Mouse (Mus musculus) naive thymus-derived CD4-positive, alpha-beta T cell, adult 2 months (primary cell): ENCODE results near the gene Ptpra.

Experiments used
- DNase-seq: peaks from one replicate; pipeline ENCODE4 v3.0.0-alpha.2; 2011; ENCODE audit warnings: low read depth

Gene Ptpra

DNA sequence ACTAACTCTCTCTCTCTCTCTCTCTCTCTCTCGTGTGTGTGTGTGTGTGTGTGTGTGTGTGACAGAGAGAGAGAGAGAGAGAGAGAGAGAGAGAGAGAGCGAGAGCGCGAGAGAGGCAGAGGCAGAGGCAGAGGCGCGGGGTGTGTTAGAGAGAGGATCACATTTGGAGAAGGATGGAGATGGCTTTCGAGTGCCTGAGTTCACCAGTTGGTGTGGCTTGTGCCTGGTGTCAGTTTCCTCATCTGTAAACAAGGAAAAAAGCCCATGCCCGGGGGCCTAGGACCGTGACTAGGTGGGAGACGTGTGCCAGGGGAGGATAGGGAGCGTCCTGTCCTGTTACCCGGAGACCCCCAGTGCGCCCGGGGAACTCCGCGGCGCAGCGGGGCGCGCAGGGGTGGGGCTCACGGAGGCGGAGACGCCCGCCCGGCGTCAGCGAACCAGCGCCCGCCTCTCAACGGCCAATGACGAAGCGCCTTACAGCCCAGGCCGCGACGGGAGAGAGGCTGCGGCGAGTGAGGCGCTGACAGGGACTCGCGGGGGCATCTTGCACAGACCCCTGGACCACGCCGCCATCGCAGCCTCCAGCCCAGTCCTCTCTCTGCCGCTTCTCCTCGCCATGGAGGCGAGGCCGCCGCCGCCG is at the start of gene Ptpra:
TSS of gene Ptpra (plus strand) at position 485 of the 640 bp plus-strand sequence.
- peak; percentile 92 for DNase-seq

DNA sequence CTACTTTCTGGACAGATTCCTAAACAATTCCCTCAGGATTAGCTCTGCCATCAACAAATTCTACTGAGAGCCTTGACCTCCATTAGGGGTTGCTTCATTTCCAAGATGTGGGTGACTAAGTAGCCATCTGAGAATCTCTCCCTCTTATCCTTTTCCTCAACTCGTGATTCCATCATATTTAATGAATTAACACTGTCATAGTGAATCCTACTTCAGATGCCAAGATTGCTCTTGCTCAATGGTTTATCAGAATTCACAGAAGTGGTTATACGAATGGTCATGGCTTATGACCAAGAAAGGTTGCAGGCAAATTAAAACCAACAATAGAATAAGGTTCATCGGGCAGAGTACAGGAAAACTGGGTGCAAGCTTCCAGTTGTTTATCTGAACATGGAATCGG is 48.2 kb upstream of the Ptpra start:
- no peak for DNase-seq

DNA sequence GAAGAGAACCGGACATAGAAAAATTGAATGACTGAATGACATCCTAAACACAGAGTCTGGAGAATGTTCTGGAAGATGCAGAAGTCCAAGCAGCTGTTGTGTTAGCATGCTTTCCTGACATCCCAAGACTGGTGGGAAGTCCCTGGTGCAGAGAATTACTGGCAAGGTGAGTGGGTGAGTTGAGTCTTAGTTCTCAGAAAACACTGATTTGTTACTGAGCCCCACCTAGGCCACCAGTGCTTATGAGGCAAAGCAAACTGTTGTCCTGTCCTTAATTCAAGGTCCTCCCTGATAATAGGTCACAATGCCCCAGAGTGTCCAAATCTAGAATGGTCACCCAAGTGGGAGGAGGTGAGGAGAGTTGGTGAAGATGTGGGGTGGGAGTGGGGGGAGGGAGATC is 45.1 kb upstream of the Ptpra start, which contains the start of the genes Gm28372 and 1700020A23Rik:
TSS of gene Gm28372 (plus strand) at position 301 of the 400 bp plus-strand sequence.
TSS of gene 1700020A23Rik (plus strand) at position 321 of the 400 bp plus-strand sequence.
- no peak for DNase-seq

DNA sequence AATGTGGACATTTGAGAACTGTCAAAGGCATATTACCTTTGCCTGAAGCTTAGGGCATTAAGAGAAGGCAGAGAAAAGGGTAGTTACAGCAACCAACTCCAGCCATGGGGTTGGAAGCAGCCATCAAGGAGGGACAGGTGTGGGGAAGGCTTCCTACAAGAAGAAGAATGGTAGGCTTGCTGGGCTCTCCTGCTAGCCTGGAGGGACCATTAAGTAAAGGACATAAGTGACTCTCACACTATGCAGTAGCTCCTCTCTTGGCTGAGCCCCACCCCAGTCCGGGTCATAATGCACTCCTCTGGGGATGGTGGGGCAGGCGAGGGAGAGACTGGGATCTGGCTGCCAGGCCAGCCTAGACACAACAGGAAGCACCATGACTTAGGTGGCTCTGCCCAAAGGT is 43.9 kb upstream of the Ptpra start, which contains the start of gene Tmem239:
TSS of gene Tmem239 (plus strand) at position 301 of the 400 bp plus-strand sequence.
- no peak for DNase-seq

DNA sequence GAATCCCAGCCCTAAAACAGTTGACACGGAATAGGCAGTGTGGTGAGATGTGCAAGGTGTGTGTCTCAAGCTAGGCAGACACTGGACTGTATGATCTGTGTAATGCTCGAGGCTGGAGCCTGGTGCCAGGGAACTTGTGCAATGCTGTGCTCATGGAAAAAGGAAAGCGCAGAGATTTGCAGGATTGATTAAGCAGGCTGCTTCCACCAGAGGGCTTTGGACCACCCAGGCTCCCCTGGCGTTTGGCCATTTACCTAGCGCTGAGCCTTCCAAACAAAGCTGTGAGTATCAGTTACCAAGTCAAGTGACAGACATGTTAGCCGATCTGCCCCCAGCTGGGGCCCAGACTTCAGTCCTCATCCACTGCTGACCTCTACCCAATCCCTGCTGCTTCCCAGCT is 41.9 kb upstream of the Ptpra start:
- DNase-seq, result no peak

DNA sequence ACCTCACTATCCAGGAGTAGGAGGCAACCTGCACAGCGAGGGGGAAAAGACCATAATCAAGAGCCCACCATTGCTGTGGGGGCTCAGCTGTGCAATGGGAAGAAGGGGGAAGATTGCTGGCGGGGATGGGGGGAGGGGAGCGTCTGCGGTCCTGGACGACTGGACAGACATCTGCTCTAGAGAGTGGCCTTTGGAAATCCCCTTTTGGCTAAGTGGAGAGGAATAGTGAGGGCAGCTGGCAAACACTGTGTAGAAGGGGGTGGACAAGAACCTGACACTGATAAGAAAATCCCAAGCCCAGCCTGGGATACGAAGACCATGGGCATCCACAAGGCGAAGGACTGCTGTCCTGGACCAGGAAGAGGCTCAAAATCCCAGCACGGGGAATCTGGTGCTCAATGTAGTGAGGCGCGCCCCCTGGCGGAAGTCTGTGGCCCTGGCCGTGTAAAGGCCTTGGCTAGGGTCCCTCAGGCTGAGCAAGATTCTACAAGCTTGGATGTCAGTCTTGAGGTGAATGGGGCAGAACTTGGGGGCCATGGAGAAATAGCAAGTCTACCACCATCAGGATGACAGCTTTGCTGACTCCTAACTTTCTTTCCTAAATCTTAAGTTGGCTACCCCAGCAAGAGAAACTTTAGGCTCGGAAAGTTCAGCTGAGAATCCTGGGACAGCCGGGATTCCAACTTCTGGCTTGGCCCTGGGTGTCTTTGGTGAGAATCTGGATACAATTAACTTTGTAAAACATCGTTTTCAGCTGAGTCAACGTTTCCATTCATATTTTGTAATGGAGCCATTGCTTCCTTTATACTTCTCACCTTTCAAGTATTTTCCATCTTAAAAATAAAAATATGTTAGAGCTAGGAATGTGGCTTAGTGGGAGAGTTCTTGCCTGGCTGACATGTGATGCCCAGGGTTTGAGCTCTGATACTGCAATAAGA is 38.3 kb upstream of the Ptpra start:
- DNase-seq, result peak; percentile 73

DNA sequence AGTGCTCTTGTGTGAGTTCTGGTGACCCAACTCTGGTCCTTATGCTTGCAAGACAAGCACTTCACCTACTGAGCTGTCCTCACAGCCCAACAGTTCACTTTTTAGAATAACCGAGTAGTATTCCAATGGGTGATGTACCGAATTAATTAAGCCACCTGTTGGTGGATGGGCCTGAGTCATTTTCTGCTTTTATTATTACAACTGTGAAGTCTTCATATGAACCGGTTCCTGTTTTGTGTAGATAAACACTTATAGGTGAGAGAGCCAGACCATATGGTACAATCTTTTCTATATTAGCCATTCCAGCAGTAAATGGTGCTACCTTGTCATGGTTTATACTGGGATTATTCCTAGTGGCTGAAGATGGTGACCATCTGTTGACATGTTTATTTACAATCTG is 37.3 kb upstream of the Ptpra start:
- no peak for DNase-seq

DNA sequence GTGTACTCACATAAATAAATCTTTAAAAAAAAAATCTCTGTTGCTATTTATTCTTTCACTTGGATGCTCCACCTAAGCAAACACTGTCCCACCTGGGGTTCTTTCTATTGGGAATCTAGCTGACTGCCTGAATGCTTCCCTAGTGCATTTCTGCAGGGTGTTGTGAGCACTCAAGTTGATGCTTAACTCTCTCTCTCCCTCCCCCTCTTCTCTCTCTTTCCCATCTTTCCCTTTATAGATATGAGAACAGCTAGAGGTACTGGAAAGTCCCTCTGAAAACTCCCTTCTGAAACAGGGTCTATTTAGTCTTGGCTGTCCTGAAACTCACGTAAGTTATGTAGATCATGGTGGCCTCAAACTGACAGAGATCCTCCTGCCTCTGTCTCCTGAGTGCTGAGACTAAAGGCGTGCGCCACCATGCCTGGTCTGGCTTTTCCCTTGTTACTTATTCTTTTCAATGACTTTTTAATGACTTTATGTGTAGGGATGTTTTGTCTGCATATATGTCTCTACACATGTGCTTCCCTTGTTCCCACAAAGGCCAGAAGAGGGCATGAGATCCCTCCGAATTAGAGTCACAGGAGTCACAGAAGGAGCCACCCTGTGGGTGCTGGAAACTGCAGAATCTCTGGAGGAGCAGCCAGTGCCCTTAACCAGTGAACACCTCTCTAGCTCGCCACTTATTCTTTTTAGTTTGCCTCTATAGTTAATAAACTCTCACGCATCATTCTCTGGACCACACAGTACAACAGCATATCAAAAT is 35.8 kb upstream of the Ptpra start:
- DNase-seq, result no peak

DNA sequence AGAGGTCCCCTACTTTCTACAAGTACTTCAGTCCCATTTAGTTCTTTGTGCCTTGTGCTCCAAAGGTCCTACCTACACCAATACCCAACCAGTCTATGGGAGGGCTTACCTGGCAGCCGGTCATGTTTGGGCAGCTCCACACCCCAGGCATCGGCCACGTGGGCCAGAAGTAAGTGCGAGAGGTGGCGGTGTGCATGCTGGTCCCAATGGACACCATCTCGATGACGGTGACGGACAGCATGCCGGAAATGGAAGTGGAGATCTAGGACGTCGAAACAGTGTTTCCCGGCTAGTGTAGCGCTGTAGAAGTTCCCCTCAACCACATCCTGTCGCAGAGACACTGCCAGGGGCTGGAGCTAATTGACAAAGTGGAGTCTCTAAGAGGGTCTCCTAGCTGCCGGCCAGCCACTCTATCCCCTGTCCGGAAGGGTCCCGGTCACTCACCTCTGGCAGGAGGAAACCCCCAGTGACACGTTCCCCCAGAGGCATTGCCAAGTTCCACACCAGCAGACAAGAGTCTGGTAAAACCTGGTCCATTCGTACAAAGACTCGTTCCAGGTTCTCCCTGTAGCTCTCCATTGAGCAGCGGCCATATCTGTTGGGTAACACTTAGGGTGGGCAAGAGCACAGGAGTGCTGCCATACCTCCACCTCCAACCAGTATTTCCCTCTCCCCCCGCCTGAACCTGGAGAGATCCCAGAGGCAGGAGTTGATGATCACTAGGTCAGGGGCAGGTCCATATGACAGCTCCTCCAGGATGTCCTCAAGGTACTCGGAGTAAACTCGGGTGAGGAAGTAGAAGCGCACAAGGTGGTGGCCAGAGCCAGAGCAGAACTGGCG is 28.1 kb upstream of the Ptpra start:
- DNase-seq, result no peak

DNA sequence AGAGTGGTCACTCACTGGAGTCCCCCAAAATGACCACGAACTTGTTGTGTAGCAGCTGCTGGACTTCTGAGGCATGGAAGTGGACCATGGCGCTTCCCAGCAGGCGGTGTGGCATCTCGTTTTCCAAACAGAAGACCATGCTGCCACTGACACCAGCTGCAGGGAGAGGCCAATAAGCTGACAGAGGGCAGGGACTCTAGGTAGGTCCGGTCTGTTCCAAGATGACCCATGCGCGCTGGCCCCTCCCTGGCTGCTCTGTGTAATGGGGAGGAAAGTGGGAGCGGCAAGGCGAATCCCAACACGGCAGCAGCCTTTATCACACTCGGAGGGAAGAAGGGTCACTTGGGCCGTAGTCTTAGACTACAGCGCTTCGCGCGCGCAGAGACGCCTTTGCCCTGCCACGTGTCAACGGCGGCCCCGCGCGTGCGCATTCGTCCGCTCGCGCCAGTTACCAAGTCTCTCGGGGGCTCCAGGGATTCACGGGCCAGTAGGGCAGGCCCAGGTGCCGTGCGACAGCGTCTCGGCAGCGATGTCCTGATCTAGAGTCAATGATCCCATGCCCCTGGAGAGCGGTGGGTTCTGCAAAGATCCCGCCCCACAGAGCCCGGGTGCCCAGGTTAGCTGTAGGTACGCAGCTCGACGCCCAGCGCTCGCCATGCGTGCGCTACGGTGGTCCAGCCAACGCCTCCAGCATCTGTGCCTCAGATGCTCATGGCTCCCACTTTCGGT is 26.5 kb upstream of the Ptpra start:
- no peak for DNase-seq

DNA sequence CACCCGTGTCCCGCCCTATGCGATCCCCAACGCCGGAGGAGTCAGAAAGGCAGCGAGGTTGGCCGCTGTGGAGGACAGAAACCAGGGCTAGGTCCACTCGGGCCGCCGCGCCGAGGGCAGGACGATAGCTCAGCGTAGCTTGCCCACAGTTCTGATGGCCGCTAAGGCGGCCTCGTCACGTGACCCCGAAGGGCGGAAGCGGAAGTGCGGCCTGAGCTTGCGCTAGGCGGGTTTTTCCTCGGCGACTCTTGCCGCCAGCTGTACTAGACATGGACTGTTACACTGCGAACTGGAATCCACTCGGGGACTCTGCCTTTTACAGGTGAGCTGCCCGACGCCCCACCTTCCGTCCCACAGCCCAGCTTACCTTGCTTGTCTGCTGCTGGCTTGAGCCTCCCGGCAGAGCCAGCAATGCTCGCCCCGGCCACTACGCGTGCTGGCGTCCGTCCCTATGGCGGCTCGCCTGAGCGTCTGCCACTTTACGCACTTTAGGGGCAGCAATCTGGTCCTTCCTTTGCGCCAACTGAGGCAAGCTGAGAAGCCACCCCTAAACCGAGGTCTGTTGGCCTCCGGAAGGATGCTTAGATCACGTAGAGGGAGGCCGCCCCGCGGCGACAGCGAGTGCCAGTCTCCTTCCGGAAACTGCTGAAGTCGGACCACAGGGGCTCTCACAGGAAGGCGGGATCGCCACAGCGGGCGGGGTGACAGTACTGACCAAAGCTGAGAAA is 25.8 kb upstream of the Ptpra start, which contains the start of the genes Vps16 and Pced1a:
TSS of gene Vps16 (plus strand) at position 214 of the 728 bp plus-strand sequence.
TSS of gene Pced1a (minus strand) at position 576 of the 728 bp plus-strand sequence.
- DNase-seq, result peak; percentile 94

DNA sequence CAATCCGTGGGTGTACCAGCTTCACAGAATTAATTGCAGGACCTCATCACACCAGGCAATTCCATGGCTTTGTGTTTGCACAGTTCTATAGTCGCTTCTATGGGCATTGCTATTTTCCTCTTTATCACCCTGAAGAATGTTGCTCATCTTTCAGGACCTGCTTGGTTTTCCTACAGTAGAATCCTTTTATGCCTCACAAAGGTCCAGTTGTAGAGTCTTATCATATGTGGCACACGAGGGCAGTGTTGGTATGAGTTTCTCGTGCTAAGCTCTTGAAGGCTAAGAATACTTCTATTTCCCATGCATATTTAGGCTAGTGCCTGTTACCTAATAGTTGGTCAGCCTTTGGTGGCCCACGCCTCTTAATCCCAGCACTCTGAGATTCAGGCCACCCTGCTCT is 25.0 kb upstream of the Ptpra start:
- no peak for DNase-seq

DNA sequence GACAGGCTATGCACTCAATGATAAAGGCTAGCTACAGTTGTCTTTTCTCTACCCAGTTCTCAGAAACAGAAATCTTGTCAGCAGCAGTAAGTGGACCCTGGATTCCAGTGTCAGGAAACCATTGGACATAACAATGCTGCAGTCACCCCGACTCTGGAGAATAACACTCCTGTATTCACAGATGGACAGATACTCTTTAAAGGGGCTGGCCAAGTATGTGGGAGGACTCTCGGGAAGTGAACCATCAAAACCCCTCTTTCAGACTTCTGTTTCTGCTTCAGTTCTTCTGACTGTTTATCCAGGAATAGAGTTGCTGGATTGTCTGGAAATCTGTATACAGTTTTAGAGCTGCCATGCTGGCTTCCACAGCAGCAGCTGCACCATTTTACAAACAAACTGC is 20.2 kb upstream of the Ptpra start:
- DNase-seq, result no peak

DNA sequence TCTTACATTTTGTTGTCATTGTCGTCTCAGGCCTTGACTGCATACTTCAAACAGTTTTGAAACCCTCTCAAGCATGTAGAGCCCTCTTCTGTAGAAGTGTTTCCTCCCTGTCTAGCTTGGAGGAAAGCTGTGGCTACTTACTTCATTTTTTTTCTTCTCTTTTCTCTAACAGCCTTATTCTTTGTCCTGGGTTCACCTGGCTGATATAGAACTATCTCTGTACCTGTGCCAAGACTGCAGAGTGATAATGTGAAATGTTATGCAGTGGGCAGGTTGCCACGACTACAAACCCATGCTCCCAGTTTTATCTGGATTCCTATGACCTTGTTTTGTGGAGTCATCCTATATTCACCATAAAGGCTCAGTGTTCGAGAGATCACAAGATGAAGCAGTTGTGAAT is 19.6 kb upstream of the Ptpra start:
- no peak for DNase-seq

DNA sequence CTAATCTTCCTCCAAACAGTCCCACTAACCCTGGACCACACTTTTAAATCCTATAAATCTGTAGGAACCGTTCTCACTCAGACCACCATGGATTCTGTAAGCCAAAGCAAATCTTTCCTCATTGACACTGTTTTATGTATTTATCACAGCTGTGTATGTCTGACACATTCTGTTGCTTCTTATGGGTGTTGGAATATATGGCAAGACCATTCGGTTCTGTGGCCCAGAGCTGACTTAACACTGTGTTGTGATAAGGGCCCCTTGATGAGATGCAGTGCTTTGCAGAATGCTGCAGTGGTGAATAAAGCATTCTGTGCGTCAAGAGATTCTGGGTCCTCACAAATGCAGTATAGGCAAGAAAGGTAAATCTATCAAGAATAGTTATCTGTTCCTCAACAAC is 17.9 kb upstream of the Ptpra start:
- DNase-seq, result no peak

DNA sequence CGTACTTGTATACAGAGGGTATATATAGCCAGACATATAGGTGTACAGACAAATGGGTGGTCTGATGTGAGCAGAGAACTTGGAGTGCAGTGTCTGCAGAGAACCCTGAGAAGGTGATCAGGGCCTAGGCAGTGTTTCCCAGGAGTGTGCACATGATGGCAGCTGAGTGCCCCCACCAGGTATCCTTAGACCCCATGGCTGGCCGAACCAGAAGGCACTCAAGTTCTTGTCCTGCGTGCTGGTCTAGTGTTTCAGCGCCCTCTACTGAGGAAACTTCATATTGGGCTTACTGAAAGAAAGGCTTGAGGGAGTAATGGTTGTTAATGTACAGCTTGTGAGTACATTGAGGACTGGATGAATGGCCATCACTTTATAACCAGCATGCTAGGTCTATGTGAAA is 16.9 kb upstream of the Ptpra start:
- peak; percentile 75 for DNase-seq

DNA sequence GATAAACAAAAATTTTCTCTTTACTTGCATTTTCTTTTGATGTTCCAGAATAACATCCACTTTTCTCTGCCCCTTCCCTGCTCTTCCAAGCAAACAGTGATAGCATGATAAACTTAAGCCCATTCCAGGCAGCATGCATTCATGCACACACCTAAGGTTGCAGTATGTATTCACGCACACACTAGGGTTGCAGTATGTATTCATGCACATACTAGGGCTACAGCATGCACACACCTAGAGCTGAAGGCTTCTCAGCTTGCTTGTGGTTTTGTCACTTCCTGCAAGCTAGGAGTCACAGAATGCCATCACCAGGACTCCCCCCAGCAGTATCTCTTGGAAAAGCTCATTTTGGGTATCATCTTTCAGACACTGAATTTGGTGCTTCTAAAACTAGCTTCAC is 13.3 kb upstream of the Ptpra start:
- no peak for DNase-seq

DNA sequence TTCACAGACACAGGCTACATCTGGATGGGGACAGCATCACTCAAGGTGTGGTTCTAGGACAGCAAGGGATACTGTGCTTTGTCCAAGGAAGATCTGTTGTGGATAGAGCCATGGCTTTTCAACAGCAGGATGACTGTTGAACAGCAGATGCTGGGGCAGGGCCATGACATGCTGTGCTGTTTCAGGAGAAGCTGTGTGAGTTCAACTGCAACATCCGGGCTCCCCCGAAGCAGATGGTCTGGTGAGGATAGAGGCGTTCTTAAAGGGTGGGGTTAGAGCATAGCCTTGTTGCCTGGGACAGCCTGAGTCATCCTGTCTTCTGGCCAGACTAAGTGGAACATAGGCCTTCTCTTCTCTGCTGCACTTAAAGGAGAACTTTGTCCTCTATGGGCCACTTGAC is 11.2 kb upstream of the Ptpra start:
- no peak for DNase-seq

DNA sequence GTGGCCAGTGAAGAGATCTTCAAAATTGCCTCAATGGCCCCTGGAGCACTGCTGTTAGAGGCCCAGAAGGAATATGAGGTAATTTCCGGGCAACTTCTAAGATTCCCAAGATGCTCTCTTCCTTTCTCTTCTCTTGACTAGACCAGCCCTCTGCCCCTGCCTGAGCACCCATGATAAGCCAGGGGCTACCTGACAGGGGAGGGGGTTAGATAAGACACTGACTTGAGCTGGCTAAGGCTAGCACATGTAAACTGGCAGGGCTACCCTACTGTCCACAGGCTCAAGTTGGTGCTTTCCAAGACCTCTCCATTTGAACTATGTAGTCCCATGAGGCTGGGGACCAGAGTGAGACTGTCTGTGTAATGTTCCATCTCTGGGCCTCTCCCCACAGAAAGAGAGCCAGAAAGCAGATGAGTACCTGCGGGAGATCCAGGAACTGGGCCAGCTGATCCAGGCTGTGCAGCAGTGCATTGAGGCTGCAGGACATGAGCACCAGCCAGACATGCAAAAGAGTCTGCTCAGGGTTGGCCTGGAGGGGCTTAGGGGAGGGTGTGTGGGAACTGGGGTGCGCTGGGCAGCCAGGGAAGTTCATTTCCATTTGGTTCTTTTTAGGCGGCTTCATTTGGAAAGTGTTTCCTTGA is 10.1 kb upstream of the Ptpra start:
- DNase-seq, result no peak
